ENCODE assay signal across 22 mouse cellular contexts in genomic region chr4:59860431-59860830, GRCm38 (mm10). TPM values are rescaled to one million over a fixed set of nuclear protein-coding genes. Genes with fewer than 3 reads are reported as not detected.
DNase-seq lines count a peak whose midpoint lies in the region; ATAC-seq and TF ChIP-seq lines count a peak whose summit lies in the region.
"Had no signal": no experiment of that assay in that cellular context is flagged by ENCODE, and none has a peak within 500 bp of the region (broad histone marks: within the 10 kb centered on the region; RNA-seq: fewer than 3 reads in every experiment).

No protein-coding gene starts in this region.

- ATAC-seq in neural tube, embryonic 13.5 days (ENCODE audit: low read depth) = no peak
- ATAC-seq in neural tube, embryonic 15.5 days (ENCODE audit: low FRiP score) = no peak
- ATAC-seq in hindbrain, embryonic 16.5 days = peak; percentile 22; the same call in 1 of the 2 replicates
- ATAC-seq in stomach, embryonic 16.5 days (ENCODE audit: insufficient read depth, low FRiP score) = no peak
- ATAC-seq: CD4-positive, CD25-positive, alpha-beta regulatory T cell, adult 4 months had no signal

- H3K36me3 ChIP-seq in neural tube, embryonic 13.5 days = peaks cover 12% of the 10 kb centered on the region
- peaks cover 5% of the 10 kb centered on the region; the same call in 1 of the 2 replicates for H3K36me3 ChIP-seq in neural tube, embryonic 15.5 days
- no peaks in the 10 kb centered on the region for H3K36me3 ChIP-seq in hindbrain, embryonic 16.5 days (ENCODE audit: control insufficient read depth, insufficient read depth, low read length)
- no peaks in the 10 kb centered on the region for H3K36me3 ChIP-seq in stomach, embryonic 16.5 days (ENCODE audit: control insufficient read depth, insufficient read depth, low read length)
- H3K36me3 ChIP-seq: embryonic facial prominence, embryonic 15.5 days; forebrain, embryonic 10.5 days; limb, embryonic 13.5 days had no signal

- H3K9me3 ChIP-seq in neural tube, embryonic 13.5 days = no peaks in the 10 kb centered on the region
- H3K9me3 ChIP-seq in neural tube, embryonic 15.5 days (replicated peaks) = no peaks in the 10 kb centered on the region
- no peaks in the 10 kb centered on the region for H3K9me3 ChIP-seq in hindbrain, embryonic 16.5 days (ENCODE audit: control insufficient read depth, low read length)
- H3K9me3 ChIP-seq in stomach, embryonic 16.5 days (replicated peaks; ENCODE audit: control insufficient read depth, low read length) = no peaks in the 10 kb centered on the region
- H3K9me3 ChIP-seq: embryonic facial prominence, embryonic 15.5 days; forebrain, embryonic 10.5 days; limb, embryonic 13.5 days; midbrain, embryonic 12.5 days had no signal

- no peak overlapping the region for H3K9ac ChIP-seq in neural tube, embryonic 13.5 days
- H3K9ac ChIP-seq in neural tube, embryonic 15.5 days (replicated peaks) = no peak overlapping the region
- no peak overlapping the region for H3K9ac ChIP-seq in hindbrain, embryonic 16.5 days (ENCODE audit: low read depth, low read length)
- H3K9ac ChIP-seq in stomach, embryonic 16.5 days (ENCODE audit: low read length) = no peak overlapping the region
- H3K9ac ChIP-seq: embryonic facial prominence, embryonic 15.5 days; limb, embryonic 13.5 days; liver, embryonic 14.5 days; midbrain, embryonic 12.5 days had no signal

- peak overlapping the region; percentile 85 for H3K27ac ChIP-seq in layer of hippocampus, adult 2 months
- peak overlapping the region; percentile 6; the same call in 1 of the 2 replicates for H3K27ac ChIP-seq in neural tube, embryonic 13.5 days (replicated peaks)
- no peak overlapping the region for H3K27ac ChIP-seq in neural tube, embryonic 15.5 days (replicated peaks)
- H3K27ac ChIP-seq in hindbrain, embryonic 16.5 days (ENCODE audit: low read depth, low read length) = no peak overlapping the region
- H3K27ac ChIP-seq in stomach, embryonic 16.5 days (ENCODE audit: low read length) = peak overlapping the region; percentile 85; the same call in 1 of the 2 replicates
- H3K27ac ChIP-seq: embryonic facial prominence, embryonic 15.5 days; forebrain, embryonic 10.5 days; limb, embryonic 13.5 days; liver, embryonic 14.5 days had no signal

- 73% methylated on average over 2 of the region's 2 CpGs for WGBS in neural tube, embryonic 13.5 days
- 59% methylated on average over 2 of the region's 2 CpGs for WGBS in neural tube, embryonic 15.5 days
- WGBS in hindbrain, embryonic 16.5 days = 66% methylated on average over 2 of the region's 2 CpGs
- 56% methylated on average over 2 of the region's 2 CpGs for WGBS in stomach, embryonic 16.5 days

- no peak overlapping the region for H3K4me3 ChIP-seq in layer of hippocampus, adult 2 months
- H3K4me3 ChIP-seq in neural tube, embryonic 13.5 days = no peak overlapping the region
- H3K4me3 ChIP-seq in neural tube, embryonic 15.5 days (replicated peaks) = no peak overlapping the region
- no peak overlapping the region for H3K4me3 ChIP-seq in hindbrain, embryonic 16.5 days (ENCODE audit: low read length)
- no peak overlapping the region for H3K4me3 ChIP-seq in stomach, embryonic 16.5 days (replicated peaks; ENCODE audit: low read length)
- H3K4me3 ChIP-seq: embryonic facial prominence, embryonic 15.5 days; forebrain, embryonic 10.5 days; limb, embryonic 13.5 days; midbrain, embryonic 12.5 days had no signal

- peaks cover 13% of the 10 kb centered on the region for H3K4me1 ChIP-seq in neural tube, embryonic 13.5 days (replicated peaks)
- H3K4me1 ChIP-seq in neural tube, embryonic 15.5 days = 0 out of 2 replicates have a peak, but pooled peaks cover 16% of the 10 kb centered on the region
- peaks cover 2% of the 10 kb centered on the region for H3K4me1 ChIP-seq in hindbrain, embryonic 16.5 days (ENCODE audit: control insufficient read depth, insufficient read depth, low read depth, low read length)
- H3K4me1 ChIP-seq in stomach, embryonic 16.5 days (ENCODE audit: control insufficient read depth, insufficient read depth, low read length) = no peaks in the 10 kb centered on the region
- H3K4me1 ChIP-seq: forebrain, embryonic 10.5 days had no signal

- DNase-seq in layer of hippocampus, adult 2 months (ENCODE audit: low spot score in 2 of 2) = no peak
- DNase-seq in layer of hippocampus, postnatal 25 days (ENCODE audit: extremely low spot score in 1 of 2, low spot score in 1 of 2) = no peak
- no peak for DNase-seq in layer of hippocampus, postnatal 36 days
- DNase-seq in adrenal gland, postnatal 36 days = no peak
- DNase-seq: adrenal gland, adult 2 months; gastrocnemius, postnatal 10 days; heart, adult 18-20 months; heart, postnatal 4 days had no signal

- no peaks in the 10 kb centered on the region for H3K27me3 ChIP-seq in neural tube, embryonic 13.5 days
- no peaks in the 10 kb centered on the region for H3K27me3 ChIP-seq in neural tube, embryonic 15.5 days (replicated peaks)
- no peaks in the 10 kb centered on the region for H3K27me3 ChIP-seq in hindbrain, embryonic 16.5 days (replicated peaks; ENCODE audit: control insufficient read depth, insufficient read depth, low read length)
- H3K27me3 ChIP-seq in stomach, embryonic 16.5 days (ENCODE audit: control insufficient read depth, insufficient read depth, low read length) = no peaks in the 10 kb centered on the region
- H3K27me3 ChIP-seq: embryonic facial prominence, embryonic 15.5 days; limb, embryonic 13.5 days; midbrain, embryonic 12.5 days had no signal

- TF ChIP-seq CTCF in layer of hippocampus, adult 2 months (conservative IDR thresholded peaks at IDR 0.05) = no peak

- H3K4me2 ChIP-seq in neural tube, embryonic 13.5 days = no peak overlapping the region
- H3K4me2 ChIP-seq in neural tube, embryonic 15.5 days = no peak overlapping the region
- no peak overlapping the region for H3K4me2 ChIP-seq in hindbrain, embryonic 16.5 days (ENCODE audit: low read length)
- H3K4me2 ChIP-seq in stomach, embryonic 16.5 days (ENCODE audit: low read depth, low read length) = no peak overlapping the region
- H3K4me2 ChIP-seq: embryonic facial prominence, embryonic 15.5 days; limb, embryonic 13.5 days; midbrain, embryonic 12.5 days had no signal

RNA-seq across cellular contexts. Expression of gene Slc46a2, which starts 54.4 kb away (rescaled TPM):
- total RNA-seq in layer of hippocampus, adult 2 months (2021) = not detected
- not detected for total RNA-seq in layer of hippocampus, postnatal 25 days (2021)
- polyA plus RNA-seq in neural tube, embryonic 13.5 days (2015; fragmentation: Nextera tagmentation; extraction: Ambion mirVana) = not detected in 2 replicates
- 0.09 and 21.1 TPM in 2 replicates for polyA plus RNA-seq in neural tube, embryonic 15.5 days (2015; fragmentation: Nextera tagmentation; extraction: Ambion mirVana)
- 0.06 TPM in 1 of 2 replicates, not detected in the other for polyA plus RNA-seq in hindbrain, embryonic 16.5 days (2015; fragmentation: Nextera tagmentation; extraction: Ambion mirVana)
- 0.14 and 0.22 TPM in 2 replicates for polyA plus RNA-seq in stomach, embryonic 16.5 days (2015; fragmentation: Nextera tagmentation; extraction: Ambion mirVana)
- not detected for total RNA-seq in layer of hippocampus, postnatal 36 days (2021)
- total RNA-seq in adrenal gland, postnatal 36 days (2021) = not detected
- total RNA-seq: adrenal gland, adult 2 months; gastrocnemius, postnatal 10 days; layer of hippocampus, adult 18-20 months; left cerebral cortex, postnatal 10 days had no signal
- polyA plus RNA-seq: adrenal gland, adult 2 months; brain, embryonic 14.5 days; forebrain, embryonic 10.5 days; liver, embryonic 14.5 days; midbrain, embryonic 12.5 days; spleen, adult 2 months had no signal

RNA-seq across cellular contexts. Expression of gene Snx30, which starts 54.8 kb away (rescaled TPM):
- total RNA-seq in layer of hippocampus, adult 2 months (2021) = 10 to 100 TPM; 40.3 to 44.6 TPM
- 10 to 100 TPM; 38.9 to 47.6 TPM for total RNA-seq in layer of hippocampus, postnatal 25 days (2021)
- polyA plus RNA-seq in neural tube, embryonic 13.5 days (2015; fragmentation: Nextera tagmentation; extraction: Ambion mirVana) = 12.9 and 14.8 TPM in 2 replicates
- 17.8 and 22.5 TPM in 2 replicates for polyA plus RNA-seq in neural tube, embryonic 15.5 days (2015; fragmentation: Nextera tagmentation; extraction: Ambion mirVana)
- 16.5 and 18.8 TPM in 2 replicates for polyA plus RNA-seq in hindbrain, embryonic 16.5 days (2015; fragmentation: Nextera tagmentation; extraction: Ambion mirVana)
- 4.1 and 4.9 TPM in 2 replicates for polyA plus RNA-seq in stomach, embryonic 16.5 days (2015; fragmentation: Nextera tagmentation; extraction: Ambion mirVana)
- total RNA-seq in layer of hippocampus, postnatal 36 days (2021) = 10 to 100 TPM; 44.9 to 46.0 TPM
- total RNA-seq in adrenal gland, postnatal 36 days (2021) = 1 to 10 TPM; 5.7 to 6.0 TPM

RNA-seq across cellular contexts. Expression of gene Inip, which starts 59.0 kb away (rescaled TPM):
- 10 to 100 TPM; 23.6 to 25.6 TPM for total RNA-seq in layer of hippocampus, adult 2 months (2021)
- 10 to 100 TPM; 25.2 to 25.6 TPM for total RNA-seq in layer of hippocampus, postnatal 25 days (2021)
- polyA plus RNA-seq in neural tube, embryonic 13.5 days (2015; fragmentation: Nextera tagmentation; extraction: Ambion mirVana) = 60.3 and 67.3 TPM in 2 replicates
- polyA plus RNA-seq in neural tube, embryonic 15.5 days (2015; fragmentation: Nextera tagmentation; extraction: Ambion mirVana) = 48.9 and 53.3 TPM in 2 replicates
- polyA plus RNA-seq in hindbrain, embryonic 16.5 days (2015; fragmentation: Nextera tagmentation; extraction: Ambion mirVana) = 46.7 and 50.7 TPM in 2 replicates
- polyA plus RNA-seq in stomach, embryonic 16.5 days (2015; fragmentation: Nextera tagmentation; extraction: Ambion mirVana) = 41.4 and 44.7 TPM in 2 replicates
- 10 to 100 TPM; 24.1 to 26.4 TPM for total RNA-seq in layer of hippocampus, postnatal 36 days (2021)
- 10 to 100 TPM; 14.0 to 18.1 TPM for total RNA-seq in adrenal gland, postnatal 36 days (2021)

Comparison
In these comparisons a context has a peak if more than half of its experiments do, and no peak if none do; other contexts are left out.
1. H3K27ac ChIP-seq: peak in layer of hippocampus, adult 2 months (single experiment), neural tube, embryonic 13.5 days (single experiment) and stomach, embryonic 16.5 days (single experiment); none in neural tube, embryonic 15.5 days (single experiment) and hindbrain, embryonic 16.5 days (single experiment).
2. RNA of gene Snx30, which starts 54.8 kb away (total RNA-seq): 38.9 to 47.6 TPM in layer of hippocampus, postnatal 25 days, 44.9 to 46.0 TPM in layer of hippocampus, postnatal 36 days and 40.3 to 44.6 TPM in layer of hippocampus, adult 2 months; 5.7 to 6.0 TPM in adrenal gland, postnatal 36 days; every median in the first group is over 4 times any median in the second.